Mouse (Mus musculus): ENCODE data around the gene Spop. TPM values are rescaled to one million over a fixed set of nuclear protein-coding genes. Genes with fewer than 3 reads are reported as not detected.
A peak's percentile ranks its signal among the peaks of the same experiment; 100 is the strongest.

Gene Spop
- polyA plus RNA-seq, 1 experiment from 2014 or later: 140 TPM

- ATAC-seq (no peak), DNase-seq (ENCODE audit: low spot score) (peak; percentile 57)
- Histone ChIP-seq H3K9ac (replicated peaks; ENCODE audit: low read depth) (no peak overlapping the region), H3K9me3 (ENCODE audit: low read length) (no peaks in the 10 kb centered on the region), H3K4me3 (ENCODE audit: low read depth, low read length) (no peak overlapping the region), H3K4me1 (ENCODE audit: insufficient read depth, low read depth, low read length) (peaks cover 4% of the 10 kb centered on the region; the same call in 1 of the 2 replicates), H3K36me3 (ENCODE audit: insufficient read depth, low read length) (no peaks in the 10 kb centered on the region), H3K27me3 (replicated peaks; ENCODE audit: insufficient read depth, low read length) (no peaks in the 10 kb centered on the region), H3K27ac (ENCODE audit: low read length) (no peak overlapping the region), H3K4me2 (replicated peaks; ENCODE audit: low read depth, low read length) (no peak overlapping the region)
- no peak for TF ChIP-seq EP300 (IDR thresholded peaks at IDR 0.05)
- TF ChIP-seq CTCF (IDR thresholded peaks at IDR 0.05): no peak
- WGBS: 66% methylated on average over 2 of the region's 2 CpGs
Measured at GRCm38 (mm10) chr11:95420880-95421435, 7.1 kb downstream of the Spop start.

- DNase-seq (ENCODE audit: low spot score) (no peak), ATAC-seq (no peak)
- H3K4me1 ChIP-seq (ENCODE audit: insufficient read depth, low read depth, low read length): no peaks in the 10 kb centered on the region
- H3K9me3 ChIP-seq (ENCODE audit: low read length): no peaks in the 10 kb centered on the region
- no peak overlapping the region for H3K9ac ChIP-seq (replicated peaks; ENCODE audit: low read depth)
- H3K27me3 ChIP-seq (replicated peaks; ENCODE audit: insufficient read depth, low read length): no peaks in the 10 kb centered on the region
- TF ChIP-seq EP300 (IDR thresholded peaks at IDR 0.05) (no peak), CTCF (IDR thresholded peaks at IDR 0.05) (peak; percentile 54)
- H3K4me3 ChIP-seq (ENCODE audit: low read depth, low read length): no peak overlapping the region
- no peak overlapping the region for H3K4me2 ChIP-seq (replicated peaks; ENCODE audit: low read depth, low read length)
- H3K36me3 ChIP-seq (ENCODE audit: insufficient read depth, low read length): no peaks in the 10 kb centered on the region
- 86% methylated on average over 3 of the region's 3 CpGs for WGBS
- H3K27ac ChIP-seq (ENCODE audit: low read length): no peak overlapping the region
Measured at GRCm38 (mm10) chr11:95423505-95423904, 9.6 kb downstream of the Spop start.

- Histone ChIP-seq H3K36me3 (ENCODE audit: insufficient read depth, low read length) (peaks cover 4% of the 10 kb centered on the region; the same call in 1 of the 2 replicates), H3K4me2 (replicated peaks; ENCODE audit: low read depth, low read length) (no peak overlapping the region), H3K9me3 (ENCODE audit: low read length) (no peaks in the 10 kb centered on the region), H3K27ac (ENCODE audit: low read length) (no peak overlapping the region), H3K4me3 (ENCODE audit: low read depth, low read length) (no peak overlapping the region), H3K27me3 (replicated peaks; ENCODE audit: insufficient read depth, low read length) (no peaks in the 10 kb centered on the region), H3K9ac (replicated peaks; ENCODE audit: low read depth) (no peak overlapping the region), H3K4me1 (ENCODE audit: insufficient read depth, low read depth, low read length) (no peaks in the 10 kb centered on the region)
- TF ChIP-seq CTCF (IDR thresholded peaks at IDR 0.05) (no peak), EP300 (IDR thresholded peaks at IDR 0.05) (no peak)
- DNase-seq (ENCODE audit: low spot score): no peak
- ATAC-seq: no peak
- 40% methylated on average over 2 of the region's 2 CpGs for WGBS
Measured at GRCm38 (mm10) chr11:95431344-95431743, 17.5 kb downstream of the Spop start.

- H3K36me3 ChIP-seq (ENCODE audit: insufficient read depth, low read length): peaks cover 4% of the 10 kb centered on the region; the same call in 1 of the 2 replicates
- no peaks in the 10 kb centered on the region for H3K27me3 ChIP-seq (replicated peaks; ENCODE audit: insufficient read depth, low read length)
- no peak overlapping the region for H3K9ac ChIP-seq (replicated peaks; ENCODE audit: low read depth)
- ATAC-seq (no peak), DNase-seq (ENCODE audit: low spot score) (no peak)
- H3K27ac ChIP-seq (ENCODE audit: low read length): no peak overlapping the region
- no peak overlapping the region for H3K4me3 ChIP-seq (ENCODE audit: low read depth, low read length)
- 98% methylated on average over 2 of the region's 2 CpGs for WGBS
- no peaks in the 10 kb centered on the region for H3K9me3 ChIP-seq (ENCODE audit: low read length)
- no peak overlapping the region for H3K4me2 ChIP-seq (replicated peaks; ENCODE audit: low read depth, low read length)
- H3K4me1 ChIP-seq (ENCODE audit: insufficient read depth, low read depth, low read length): no peaks in the 10 kb centered on the region
- TF ChIP-seq EP300 (IDR thresholded peaks at IDR 0.05) (no peak), CTCF (IDR thresholded peaks at IDR 0.05) (peak; percentile 73)
Measured at GRCm38 (mm10) chr11:95432194-95432593, 18.3 kb downstream of the Spop start.

- H3K36me3 ChIP-seq (ENCODE audit: insufficient read depth, low read length): no peaks in the 10 kb centered on the region
- H3K9ac ChIP-seq (replicated peaks; ENCODE audit: low read depth): no peak overlapping the region
- no peaks in the 10 kb centered on the region for H3K27me3 ChIP-seq (replicated peaks; ENCODE audit: insufficient read depth, low read length)
- no peak for ATAC-seq
- H3K4me3 ChIP-seq (ENCODE audit: low read depth, low read length): no peak overlapping the region
- 30% methylated on average over 2 of the region's 2 CpGs for WGBS
- no peak overlapping the region for H3K4me2 ChIP-seq (replicated peaks; ENCODE audit: low read depth, low read length)
- TF ChIP-seq EP300 (IDR thresholded peaks at IDR 0.05) (no peak), CTCF (IDR thresholded peaks at IDR 0.05) (no peak)
- H3K4me1 ChIP-seq (ENCODE audit: insufficient read depth, low read depth, low read length): 0 out of 2 replicates have a peak, but pooled peaks cover 3% of the 10 kb centered on the region
- H3K9me3 ChIP-seq (ENCODE audit: low read length): no peaks in the 10 kb centered on the region
- no peak overlapping the region for H3K27ac ChIP-seq (ENCODE audit: low read length)
- DNase-seq (ENCODE audit: low spot score): no peak
Measured at GRCm38 (mm10) chr11:95445371-95445770, 31.5 kb downstream of the Spop start.

- Histone ChIP-seq H3K27me3 (replicated peaks; ENCODE audit: insufficient read depth, low read length) (no peaks in the 10 kb centered on the region), H3K4me2 (replicated peaks; ENCODE audit: low read depth, low read length) (no peak overlapping the region), H3K27ac (ENCODE audit: low read length) (no peak overlapping the region), H3K4me3 (ENCODE audit: low read depth, low read length) (no peak overlapping the region), H3K4me1 (ENCODE audit: insufficient read depth, low read depth, low read length) (no peaks in the 10 kb centered on the region), H3K36me3 (ENCODE audit: insufficient read depth, low read length) (no peaks in the 10 kb centered on the region), H3K9me3 (ENCODE audit: low read length) (no peaks in the 10 kb centered on the region), H3K9ac (replicated peaks; ENCODE audit: low read depth) (no peak overlapping the region)
- DNase-seq (ENCODE audit: low spot score): no peak
- peak; percentile 23; the same call in 1 of the 2 replicates for ATAC-seq
- WGBS: 92% methylated on average over 6 of the region's 6 CpGs
- TF ChIP-seq CTCF (IDR thresholded peaks at IDR 0.05) (no peak), EP300 (IDR thresholded peaks at IDR 0.05) (peak; percentile 56)
Measured at GRCm38 (mm10) chr11:95446580-95447305, 32.9 kb downstream of the Spop start.

Data from lung, postnatal 0 days (tissue).